Mouse (Mus musculus) MEL-GATA-1-ER (cell line): ENCODE results near the gene 9130230L23Rik.
A peak's percentile ranks its signal among the peaks of the same experiment; 100 is the strongest.
"Not testable (repeated sequence)": the region's sequence is repeated elsewhere in the genome, so short reads cannot be mapped to it uniquely, and the experiment has no call there.

Experiments
- DNase-seq: peaks from one replicate; pipeline ENCODE4 v3.0.0-alpha.2; 2012; ENCODE audit warnings: low read depth; ENCODE audit errors: extremely low read depth

Gene 9130230L23Rik

DNA sequence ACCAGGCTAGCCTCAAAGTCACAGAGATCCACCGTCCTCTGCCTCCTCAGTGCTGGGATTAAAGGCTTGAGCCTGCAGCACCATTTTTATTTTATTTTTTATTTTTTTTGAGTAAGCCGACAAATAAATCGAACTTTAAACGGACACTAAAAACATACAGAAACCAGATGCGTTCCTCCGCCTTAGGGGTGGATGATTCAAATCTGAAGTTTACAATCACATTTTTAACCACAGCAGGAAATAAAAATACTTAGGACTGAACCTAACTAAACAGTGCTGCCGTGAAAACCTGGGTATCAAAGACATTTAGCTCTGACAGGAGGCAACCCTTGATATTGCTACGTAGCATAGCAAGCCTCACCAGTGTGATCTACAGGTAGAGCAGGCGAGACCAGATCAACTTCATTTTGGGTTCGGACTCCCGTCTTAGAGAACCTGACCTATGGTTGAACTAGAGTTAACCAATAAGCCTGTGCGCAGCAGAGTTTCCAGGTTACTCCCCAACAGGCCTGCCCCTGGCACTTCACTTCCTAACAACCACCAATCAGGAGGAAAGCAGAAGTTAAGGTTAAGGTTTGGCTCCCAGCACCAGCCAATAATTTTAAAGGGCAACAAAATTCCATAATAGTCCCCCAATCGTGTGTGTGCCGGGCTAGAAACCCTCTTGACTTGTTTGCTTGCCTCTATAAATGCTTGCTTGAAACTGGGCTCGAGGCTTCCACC, 4.3 kb upstream of the 9130230L23Rik start:
- DNase-seq: no peak

DNA sequence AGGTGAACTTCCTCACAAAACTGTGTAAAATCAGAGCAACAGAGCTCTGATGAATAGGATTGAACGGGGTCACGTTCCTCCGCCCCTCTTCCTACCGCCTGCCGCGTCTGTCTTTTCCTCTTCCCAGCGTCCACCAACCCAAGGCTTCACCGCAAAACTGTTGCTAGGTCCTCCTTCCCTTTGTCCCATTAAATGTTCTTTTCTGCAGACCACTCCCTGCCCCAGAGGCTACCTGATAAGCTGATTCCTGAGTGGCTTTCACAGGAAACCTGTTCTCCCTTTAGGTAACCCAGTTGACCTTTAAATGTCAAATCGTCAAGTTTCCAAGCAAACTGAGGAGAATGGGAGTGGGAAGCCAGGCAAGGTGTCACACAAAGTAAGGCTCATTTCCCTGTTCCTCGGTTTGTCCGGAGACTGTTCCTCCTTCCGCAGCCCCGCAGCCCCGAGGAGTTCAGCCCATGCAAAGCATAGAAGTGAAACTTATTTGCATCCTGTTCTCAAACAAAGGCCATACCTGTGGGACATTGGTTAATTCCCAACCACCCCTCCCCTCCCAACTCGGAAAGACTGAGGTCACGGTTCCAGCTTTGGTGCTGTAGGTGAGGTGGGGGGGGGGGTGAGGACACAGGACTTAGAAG, 1.1 kb upstream of the 9130230L23Rik start:
- no peak for DNase-seq

DNA sequence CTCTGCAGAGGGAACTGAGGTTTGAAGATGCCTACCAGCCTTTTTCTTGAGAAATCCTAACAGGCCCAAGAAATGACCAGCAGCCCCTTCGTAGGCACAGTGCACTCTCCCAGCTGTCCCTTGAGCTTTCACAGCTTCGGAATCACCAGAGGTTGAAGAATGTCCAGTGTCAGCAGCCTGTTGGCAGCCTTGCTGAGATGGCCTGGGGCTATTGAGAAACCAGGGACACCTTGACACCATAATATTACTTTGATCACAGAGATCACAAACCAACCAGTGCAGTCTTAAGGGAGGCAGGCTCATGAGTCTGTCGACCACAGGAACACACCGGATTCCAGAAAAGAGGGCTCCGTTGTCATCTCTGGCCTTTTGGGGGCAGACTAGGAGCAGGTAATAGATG, 2.9 kb downstream of the 9130230L23Rik start:
- no peak for DNase-seq

DNA sequence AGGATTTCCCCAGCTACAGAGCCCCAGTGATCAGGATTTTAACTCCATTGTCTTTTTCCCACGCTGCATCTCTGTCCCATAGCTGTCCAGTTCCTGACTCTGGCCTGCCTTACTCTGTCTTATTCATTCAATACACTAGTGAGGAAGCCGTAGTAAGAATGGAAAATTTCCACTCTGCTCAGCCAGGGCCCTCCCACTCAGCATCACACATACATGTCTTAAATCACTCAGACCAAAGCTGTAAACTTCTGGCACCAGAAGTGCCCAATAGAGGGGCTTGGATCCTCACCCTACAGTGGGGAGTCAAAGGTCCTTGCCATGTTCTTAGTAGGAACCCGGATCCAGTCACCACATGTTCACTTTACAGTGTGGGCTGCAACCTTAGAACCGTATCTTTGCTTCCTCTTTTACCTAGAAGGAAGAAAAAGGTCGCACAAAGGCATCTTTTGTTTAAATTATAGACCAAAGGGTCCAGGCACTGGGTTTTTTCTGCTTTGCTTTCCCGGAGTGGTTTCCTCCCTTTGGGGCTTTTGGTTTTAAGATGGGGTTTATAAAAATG, 3.4 kb downstream of the 9130230L23Rik start:
- DNase-seq: no peak

DNA sequence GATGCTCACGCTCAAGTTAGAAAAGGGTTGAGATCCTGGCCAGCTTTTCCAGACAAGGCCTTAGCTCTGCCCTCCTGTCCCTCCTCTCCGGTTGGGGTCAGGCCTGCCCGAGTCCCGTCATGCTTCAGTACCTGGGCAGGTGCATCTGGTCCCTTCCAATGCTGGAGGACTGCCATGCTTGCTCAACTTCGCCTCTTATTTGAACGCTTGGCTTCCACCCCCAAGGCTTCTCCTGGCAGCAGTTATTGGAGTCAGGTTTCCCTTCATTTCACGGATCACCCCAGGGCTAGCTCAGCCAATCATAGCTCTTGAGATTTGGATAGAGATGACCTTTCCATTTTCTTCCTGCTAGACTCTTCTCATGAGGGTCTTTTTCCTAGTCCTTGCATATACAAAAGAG, 4.0 kb downstream of the 9130230L23Rik start:
- no peak for DNase-seq

DNA sequence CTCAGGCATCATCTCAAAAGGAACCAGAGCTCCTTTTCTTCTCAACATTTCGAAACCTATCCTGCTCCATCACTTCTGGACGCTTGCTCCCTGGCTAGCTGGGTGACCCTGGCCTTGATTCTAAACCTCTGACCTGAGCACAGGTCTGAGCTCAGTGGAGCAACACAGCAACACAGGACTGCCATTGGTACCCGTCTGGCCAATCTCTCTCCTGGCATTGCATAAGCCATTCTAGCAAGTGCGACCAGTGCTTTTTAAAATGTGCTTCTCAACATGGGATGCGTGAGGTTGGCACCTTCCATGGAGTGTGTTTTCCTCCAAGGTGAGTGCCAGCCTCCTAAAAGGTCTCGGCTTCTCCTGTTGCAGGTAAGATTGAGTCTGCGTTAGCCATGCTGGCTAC, 5.0 kb downstream of the 9130230L23Rik start:
- DNase-seq: no peak

DNA sequence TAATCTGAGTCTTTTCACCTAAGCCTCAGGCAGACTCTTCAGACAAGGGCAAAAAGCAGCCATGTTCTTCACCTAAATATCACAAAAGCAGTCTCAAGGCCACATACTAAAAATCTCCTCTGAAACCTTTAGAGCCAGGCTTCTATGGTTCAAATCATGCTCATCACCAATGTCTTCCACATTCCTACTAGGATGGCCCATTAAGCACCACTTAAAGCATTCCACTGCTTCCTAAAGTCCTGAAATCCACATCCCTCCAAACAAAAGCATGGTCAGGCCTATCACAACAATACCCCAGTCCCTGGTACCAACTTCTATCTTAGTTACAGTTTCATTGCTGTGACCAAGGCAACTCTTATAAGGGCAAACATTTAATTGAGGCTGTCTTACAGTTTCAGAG, 6.3 kb downstream of the 9130230L23Rik start:
- no peak for DNase-seq

DNA sequence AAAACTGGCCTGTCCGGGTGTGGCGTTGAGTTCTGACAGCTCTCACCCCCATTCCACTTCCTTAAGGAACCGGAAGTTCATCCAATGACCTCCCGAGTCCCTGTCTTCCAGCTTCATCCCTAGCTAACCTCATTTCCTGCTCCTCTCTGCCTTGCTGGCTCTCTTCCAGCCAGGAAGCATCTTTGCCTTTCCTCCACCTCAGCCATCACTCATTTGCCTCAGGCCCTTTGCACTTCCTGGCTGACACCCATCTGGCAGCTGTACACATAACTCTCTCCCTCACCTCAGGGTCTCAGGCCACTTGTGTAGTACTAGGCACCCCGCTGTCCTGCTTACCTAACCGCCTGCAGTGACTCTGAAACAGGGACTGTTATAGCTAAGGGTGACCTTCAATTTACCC, 9.4 kb downstream of the 9130230L23Rik start:
- DNase-seq: no peak

DNA sequence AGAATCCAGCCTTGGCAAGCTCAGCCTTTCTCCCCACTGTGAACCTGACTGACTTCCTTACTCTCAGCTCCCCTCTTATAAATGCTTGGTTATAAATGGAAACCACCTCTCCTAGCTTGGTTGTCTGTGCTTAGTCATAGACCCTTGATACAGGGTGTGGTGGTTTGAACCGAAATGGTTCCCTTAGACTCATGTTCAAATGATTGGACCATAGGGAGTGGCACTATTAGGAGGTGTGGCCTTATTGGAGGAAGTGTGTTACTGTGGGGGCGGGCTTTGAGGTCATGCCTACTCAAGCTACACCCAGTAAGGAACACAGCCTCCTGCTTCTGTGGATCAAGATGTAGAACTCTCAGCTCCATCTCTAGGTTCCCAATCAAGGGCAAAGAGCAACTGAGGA, 12.9 kb downstream of the 9130230L23Rik start:
- peak; percentile 63 for DNase-seq

DNA sequence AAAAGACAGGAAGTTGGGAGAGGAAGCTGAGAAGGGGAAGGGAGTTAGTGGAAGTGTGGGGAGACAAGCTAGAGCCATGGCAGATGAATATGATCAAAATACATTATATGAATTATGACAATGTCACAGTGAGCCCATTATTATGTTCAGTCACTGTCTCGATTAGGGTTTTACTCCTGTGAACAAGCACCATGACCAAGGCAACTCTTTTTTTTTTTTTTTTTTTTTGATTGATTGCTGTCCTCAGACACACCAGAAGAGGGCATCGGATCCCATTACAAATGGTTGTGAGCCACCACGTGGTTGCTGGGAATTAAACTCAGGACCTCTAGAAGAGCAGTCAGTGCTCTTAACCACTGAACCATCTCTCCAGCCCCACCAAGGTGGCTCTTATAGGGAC, 17.1 kb downstream of the 9130230L23Rik start:
- not testable (repeated sequence) for DNase-seq

DNA sequence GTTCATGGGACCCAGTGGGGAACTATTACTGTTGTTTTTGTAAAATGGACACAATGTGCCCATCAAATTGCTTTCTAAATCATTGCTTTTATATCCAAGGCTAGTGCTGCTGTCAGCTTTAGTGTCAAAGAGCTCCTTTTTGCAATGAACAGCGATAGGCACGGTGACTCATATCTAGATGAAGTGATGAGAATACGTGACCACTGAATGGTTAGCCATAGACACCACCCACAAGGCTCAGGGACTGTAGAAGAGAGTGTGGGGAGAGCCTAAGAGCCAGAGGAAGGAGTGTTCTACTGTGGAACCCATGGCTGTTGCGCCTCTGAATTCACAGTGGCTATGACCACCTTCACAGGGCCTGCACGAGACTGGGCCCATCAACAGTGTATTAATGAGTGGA, 17.7 kb downstream of the 9130230L23Rik start:
- DNase-seq: no peak

DNA sequence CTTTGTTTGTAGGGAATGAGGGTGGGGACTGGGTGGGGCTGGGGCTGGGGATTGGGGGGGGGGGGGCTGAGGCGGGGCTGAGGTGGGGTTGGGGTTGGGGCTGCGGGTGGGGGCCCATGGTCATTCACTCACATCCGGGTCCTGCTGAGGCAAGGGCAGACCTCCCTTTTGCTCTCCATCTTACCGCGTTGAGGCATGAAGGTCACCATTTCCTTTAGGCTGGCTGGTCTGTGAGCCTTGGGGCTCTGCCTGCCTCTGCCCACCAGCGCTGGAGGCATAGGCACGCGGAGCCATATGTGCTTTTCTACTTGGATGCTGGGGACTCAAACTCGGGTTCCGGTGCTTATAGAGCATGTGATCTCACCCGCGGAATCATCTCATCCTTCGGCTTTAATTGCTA, 28.4 kb downstream of the 9130230L23Rik start:
- no peak for DNase-seq

DNA sequence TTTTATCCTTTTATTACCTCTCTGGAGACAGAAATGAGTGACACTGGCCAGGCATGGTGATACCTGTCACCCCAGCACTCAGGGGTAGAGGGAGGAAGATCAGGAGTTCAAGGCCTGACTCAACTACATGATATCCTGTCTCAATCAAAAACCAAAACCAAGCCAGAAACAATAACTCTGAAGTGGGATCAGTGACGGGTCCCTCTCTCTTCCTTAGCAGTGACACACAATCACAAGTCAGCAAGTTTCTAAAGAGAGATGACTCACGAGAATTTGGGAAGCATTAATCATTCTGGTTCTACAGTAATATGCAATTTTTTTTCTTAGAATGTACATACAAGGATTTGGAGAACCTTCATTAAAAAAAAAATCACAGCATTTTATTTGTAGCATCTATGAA, 30.9 kb downstream of the 9130230L23Rik start:
- DNase-seq: no peak

DNA sequence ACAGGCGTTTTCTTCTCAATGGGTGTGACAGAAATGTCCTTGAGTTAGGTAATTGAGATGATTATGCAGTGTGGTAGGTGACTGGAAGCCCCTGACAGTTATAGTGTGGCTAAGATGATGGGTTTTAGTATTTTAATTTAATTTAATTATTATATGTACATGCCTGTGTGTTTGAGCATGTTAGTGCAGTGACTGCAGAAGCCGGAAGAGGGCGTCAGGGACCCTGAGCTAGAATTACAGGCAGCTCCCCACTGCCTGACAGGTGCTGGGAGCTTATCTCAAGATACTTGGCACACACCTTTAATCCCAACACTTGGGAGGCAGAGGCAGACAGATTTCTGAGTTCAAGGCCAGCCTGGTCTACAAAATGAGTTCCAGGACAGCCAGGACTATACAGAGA, 36.1 kb downstream of the 9130230L23Rik start:
- DNase-seq: no peak

DNA sequence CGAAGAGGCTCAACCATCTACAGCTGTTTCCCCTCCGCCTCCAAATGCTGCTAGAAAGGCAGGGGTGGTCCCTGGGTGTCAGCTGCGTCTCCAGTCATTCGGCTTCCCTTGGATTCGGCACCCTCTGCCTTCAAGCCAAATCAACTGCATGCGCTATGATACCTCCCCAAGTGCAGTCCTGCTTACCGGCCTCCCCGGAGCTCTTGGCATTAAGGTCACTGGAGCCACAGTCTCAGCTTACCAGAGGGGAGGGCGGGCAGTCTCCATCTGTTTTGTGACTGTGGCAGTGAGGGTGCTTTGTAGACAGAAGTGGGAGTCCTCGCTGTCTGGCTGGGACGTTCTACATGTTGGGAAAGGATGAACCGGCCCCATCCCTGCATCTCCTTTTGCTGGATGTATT, 37.0 kb downstream of the 9130230L23Rik start:
- no peak for DNase-seq

DNA sequence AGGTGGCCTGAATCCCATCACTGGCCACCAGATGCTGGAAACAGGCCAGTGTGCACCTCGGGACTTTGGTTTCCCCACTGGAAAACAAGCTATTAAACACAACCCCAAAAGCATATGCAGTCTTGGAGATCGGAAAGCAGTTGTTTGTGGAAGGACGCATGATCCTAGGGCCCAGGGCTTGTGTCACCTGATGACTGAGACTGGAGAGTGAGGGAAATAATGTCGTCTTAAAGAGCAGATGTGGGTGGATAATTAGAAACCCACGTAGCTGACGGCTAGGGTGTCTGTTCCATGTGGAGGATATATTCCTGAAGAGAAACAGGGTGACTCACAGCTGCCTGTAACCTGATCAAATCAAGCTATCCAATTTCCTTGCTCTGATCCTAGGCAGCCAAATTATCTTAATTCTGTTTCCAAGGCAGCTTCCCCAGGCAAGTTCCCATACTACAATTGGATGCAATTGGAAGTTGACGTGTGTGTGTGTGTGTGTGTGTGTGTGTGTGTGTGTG, 38.3 kb downstream of the 9130230L23Rik start:
- no peak for DNase-seq

DNA sequence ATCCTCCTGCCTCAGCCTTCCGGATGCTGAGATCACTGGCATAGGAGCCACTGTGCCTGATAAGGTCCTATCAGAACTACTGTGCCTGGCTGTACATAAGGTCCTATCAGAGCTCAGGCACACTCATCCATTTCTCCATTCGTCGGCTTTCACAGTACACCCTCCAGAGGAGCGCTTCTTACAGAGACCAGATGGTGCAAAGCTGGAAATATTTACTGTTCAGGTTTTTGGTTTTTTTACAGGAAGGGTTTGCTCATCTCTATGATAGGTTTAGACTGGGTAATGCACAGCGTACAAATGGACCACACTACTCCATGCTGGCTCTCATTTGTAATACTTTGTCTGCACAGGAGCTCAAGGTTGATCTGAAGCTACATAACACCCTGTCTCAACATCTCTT, 40.8 kb downstream of the 9130230L23Rik start:
- no peak for DNase-seq

DNA sequence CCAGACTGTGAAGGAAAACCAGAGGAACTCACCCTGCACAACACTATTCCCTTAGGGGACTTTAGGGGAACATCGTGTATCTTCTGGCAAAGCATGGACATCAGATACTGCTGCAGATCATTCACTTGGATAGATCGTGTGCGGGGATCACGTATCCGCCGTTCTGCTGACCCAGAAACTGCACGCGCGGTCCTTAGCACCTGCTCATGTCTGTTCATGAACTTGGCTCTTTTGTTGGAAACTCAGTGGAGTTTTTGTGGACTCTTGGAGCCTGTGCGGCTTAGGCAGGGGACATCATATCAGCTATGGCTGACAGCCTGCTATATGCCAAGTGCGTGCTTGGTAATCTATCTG, 43.5 kb downstream of the 9130230L23Rik start:
- no peak for DNase-seq

DNA sequence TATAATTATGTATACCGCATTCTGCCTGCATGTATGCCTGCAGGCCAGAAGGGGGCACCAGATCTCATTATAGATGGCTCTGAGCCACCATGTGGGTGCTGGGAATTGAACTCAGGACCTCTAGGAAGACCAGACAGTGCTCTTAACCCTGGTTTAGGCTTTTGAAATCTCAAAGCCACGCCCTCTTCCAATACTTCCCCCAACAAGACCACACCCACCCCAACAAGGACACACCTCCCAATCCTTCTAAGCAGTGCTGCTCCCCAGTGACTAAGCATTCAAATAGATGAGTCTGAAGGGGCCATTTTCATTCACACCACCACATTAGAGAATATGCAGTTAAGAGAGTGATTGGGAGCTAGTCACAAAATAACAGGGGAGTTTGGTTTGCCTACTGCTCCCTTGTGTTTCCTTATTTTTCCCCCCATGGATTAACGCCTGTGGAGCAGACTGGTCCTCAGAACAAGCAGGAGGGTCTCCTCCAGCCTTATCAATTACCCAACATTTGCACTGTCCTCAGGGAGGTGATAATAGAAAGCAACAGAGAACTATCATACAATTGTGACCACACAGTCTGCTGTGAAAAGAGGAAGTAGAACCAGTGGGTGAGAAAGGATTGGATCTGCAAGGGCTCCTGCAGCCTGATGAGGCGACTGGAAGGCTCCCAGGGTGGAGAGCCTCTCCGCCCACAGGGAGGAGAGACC, 44.0 kb downstream of the 9130230L23Rik start:
- peak; percentile 97 for DNase-seq

DNA sequence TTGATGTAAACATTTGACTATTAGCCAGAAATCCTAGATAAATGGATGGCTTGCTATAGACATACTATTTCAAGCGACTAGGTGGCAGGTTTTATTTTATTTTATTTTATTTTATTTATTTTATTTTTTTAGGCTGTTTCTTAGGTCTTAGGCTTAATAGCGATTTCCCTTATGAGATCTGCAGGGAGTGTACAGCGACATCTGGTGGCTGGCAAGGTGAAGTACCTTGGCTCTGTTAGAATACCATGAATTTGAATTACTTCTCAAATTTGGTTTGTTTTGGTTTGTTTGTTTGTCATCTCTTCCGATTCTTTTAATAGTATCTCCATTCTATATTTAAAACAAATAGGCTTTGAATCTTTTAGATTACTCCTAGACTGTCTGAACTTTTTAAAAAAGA, 45.5 kb downstream of the 9130230L23Rik start:
- peak; percentile 64 for DNase-seq

DNA sequence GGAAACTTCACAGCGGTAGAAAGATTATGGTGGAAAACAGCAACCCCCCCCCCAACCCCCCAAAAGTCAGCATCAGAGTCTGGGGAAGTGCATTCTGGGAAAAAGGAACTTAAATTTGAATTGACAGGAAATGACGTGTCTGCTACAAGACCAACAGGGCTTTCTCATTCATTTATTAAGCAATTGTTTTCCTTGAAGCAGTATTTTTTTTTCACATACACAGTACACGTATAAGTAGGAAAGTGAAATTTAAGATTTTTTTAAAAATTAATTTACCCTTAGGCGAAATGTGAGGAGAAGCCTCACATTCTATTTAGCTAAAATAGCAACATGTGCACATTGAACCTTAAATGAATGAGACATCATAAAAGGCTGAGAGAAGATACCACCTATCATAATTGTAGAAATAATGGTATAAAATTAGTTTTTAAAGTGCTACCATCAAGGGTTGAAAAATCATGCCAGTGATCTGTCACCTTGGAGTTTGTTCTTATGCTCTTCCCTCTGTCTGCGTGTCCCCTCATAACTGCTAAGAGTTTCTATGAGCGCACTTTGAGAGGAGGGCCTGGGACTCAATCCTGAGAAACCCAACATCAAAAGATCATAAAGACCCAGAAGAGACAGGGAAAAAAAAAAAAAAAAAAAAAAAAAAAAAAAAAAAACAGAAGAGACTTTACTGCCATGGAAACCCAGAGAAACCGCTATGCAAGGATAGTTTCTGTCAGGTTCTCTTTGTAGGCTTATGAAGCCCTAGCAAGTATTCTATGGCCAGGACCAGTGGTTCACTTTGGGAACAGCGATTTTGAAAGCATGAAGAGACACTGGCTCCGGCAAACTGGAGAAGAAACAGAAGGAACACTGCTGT, 47.7 kb downstream of the 9130230L23Rik start:
- no peak for DNase-seq
